ENCODE assay signal across 13 mouse cellular contexts in genomic region chr7:127919290-127919689, GRCm38 (mm10). TPM values are rescaled to one million over a fixed set of nuclear protein-coding genes. Genes with fewer than 3 reads are reported as not detected.
A peak's percentile ranks its signal among the peaks of the same experiment; 100 is the strongest.
DNase-seq lines count a peak whose midpoint lies in the region; ATAC-seq and TF ChIP-seq lines count a peak whose summit lies in the region.
"Had no signal": no experiment of that assay in that cellular context is flagged by ENCODE, and none has a peak within 500 bp of the region (broad histone marks: within the 10 kb centered on the region; RNA-seq: fewer than 3 reads in every experiment).

No protein-coding gene starts in this region.

- peak; percentile 36 for DNase-seq in kidney, adult 18-20 months
- no peak for DNase-seq in kidney, adult 11 months
- peak; percentile 44 for DNase-seq in thymus, postnatal 14 days
- no peak for DNase-seq in thymus, postnatal 36 days
- peak; percentile 59 for DNase-seq in stomach, postnatal 0 days (ENCODE audit: low spot score)
- DNase-seq: cerebellum, adult 11 months; gastrocnemius, postnatal 10 days had no signal

- H3K27me3 ChIP-seq in stomach, postnatal 0 days (ENCODE audit: control insufficient read depth, insufficient read depth, low read length): no peaks in the 10 kb centered on the region
- no peaks in the 10 kb centered on the region for H3K27me3 ChIP-seq in intestine, embryonic 16.5 days (replicated peaks; ENCODE audit: control insufficient read depth, insufficient read depth, low read length)
- H3K27me3 ChIP-seq in midbrain, embryonic 13.5 days: no peaks in the 10 kb centered on the region
- H3K27me3 ChIP-seq: embryonic facial prominence, embryonic 15.5 days had no signal

- no peaks in the 10 kb centered on the region; the same call in 1 of the 2 replicates for H3K36me3 ChIP-seq in stomach, postnatal 0 days (ENCODE audit: control insufficient read depth, insufficient read depth, low read length)
- H3K36me3 ChIP-seq in intestine, embryonic 16.5 days (ENCODE audit: control insufficient read depth, insufficient read depth, low read length): no peaks in the 10 kb centered on the region; the same call in 1 of the 2 replicates
- peaks cover 77% of the 10 kb centered on the region for H3K36me3 ChIP-seq in midbrain, embryonic 13.5 days

- no peak overlapping the region for H3K4me3 ChIP-seq in stomach, postnatal 0 days (ENCODE audit: low read depth, low read length)
- no peak overlapping the region for H3K4me3 ChIP-seq in intestine, embryonic 16.5 days (ENCODE audit: low read length)
- H3K4me3 ChIP-seq in midbrain, embryonic 13.5 days (replicated peaks): no peak overlapping the region
- H3K4me3 ChIP-seq: embryonic facial prominence, embryonic 15.5 days had no signal

- peak; percentile 43 for ATAC-seq in granulocyte monocyte progenitor cell, adult 5-6 weeks (replicated peaks; ENCODE audit: poor library complexity, severe bottlenecking)
- no peak for ATAC-seq in stomach, postnatal 0 days (ENCODE audit: low FRiP score, low TSS enrichment)
- no peak for ATAC-seq in intestine, embryonic 16.5 days
- ATAC-seq in midbrain, embryonic 13.5 days: no peak

- no peak overlapping the region for H3K27ac ChIP-seq in stomach, postnatal 0 days (replicated peaks)
- H3K27ac ChIP-seq in intestine, embryonic 16.5 days (ENCODE audit: low read length): no peak overlapping the region
- H3K27ac ChIP-seq in midbrain, embryonic 13.5 days: no peak overlapping the region
- H3K27ac ChIP-seq: embryonic facial prominence, embryonic 15.5 days; hindbrain, embryonic 14.5 days had no signal

- H3K9ac ChIP-seq in stomach, postnatal 0 days (ENCODE audit: low read length): no peak overlapping the region
- H3K9ac ChIP-seq in intestine, embryonic 16.5 days (ENCODE audit: low read depth, low read length): no peak overlapping the region
- H3K9ac ChIP-seq in midbrain, embryonic 13.5 days (replicated peaks): no peak overlapping the region
- H3K9ac ChIP-seq: embryonic facial prominence, embryonic 15.5 days; hindbrain, embryonic 14.5 days had no signal

- TF ChIP-seq EP300 in stomach, postnatal 0 days (optimal IDR thresholded peaks at IDR 0.05): no peak

- peak; percentile 64 for TF ChIP-seq CTCF in stomach, postnatal 0 days (IDR thresholded peaks at IDR 0.05; ENCODE audit: low read depth)

- WGBS in stomach, postnatal 0 days: 76% methylated on average over 7 of the region's 7 CpGs
- WGBS in intestine, embryonic 16.5 days: 79% methylated on average over 7 of the region's 7 CpGs
- 85% methylated on average over 7 of the region's 7 CpGs for WGBS in midbrain, embryonic 13.5 days

- H3K4me2 ChIP-seq in stomach, postnatal 0 days (replicated peaks; ENCODE audit: low read depth): no peak overlapping the region
- H3K4me2 ChIP-seq in intestine, embryonic 16.5 days (ENCODE audit: low read depth, low read length): no peak overlapping the region
- no peak overlapping the region for H3K4me2 ChIP-seq in midbrain, embryonic 13.5 days (replicated peaks)
- H3K4me2 ChIP-seq: embryonic facial prominence, embryonic 15.5 days; hindbrain, embryonic 14.5 days had no signal

- H3K4me1 ChIP-seq in stomach, postnatal 0 days (replicated peaks; ENCODE audit: control insufficient read depth, insufficient read depth): no peaks in the 10 kb centered on the region
- H3K4me1 ChIP-seq in intestine, embryonic 16.5 days (ENCODE audit: control insufficient read depth, insufficient read depth, low read length): peaks cover 14% of the 10 kb centered on the region
- no peaks in the 10 kb centered on the region for H3K4me1 ChIP-seq in midbrain, embryonic 13.5 days (replicated peaks)
- H3K4me1 ChIP-seq: embryonic facial prominence, embryonic 15.5 days had no signal

- H3K9me3 ChIP-seq in stomach, postnatal 0 days (ENCODE audit: control insufficient read depth, low read length): no peaks in the 10 kb centered on the region
- no peaks in the 10 kb centered on the region for H3K9me3 ChIP-seq in intestine, embryonic 16.5 days (ENCODE audit: control insufficient read depth, low read length)
- no peaks in the 10 kb centered on the region for H3K9me3 ChIP-seq in midbrain, embryonic 13.5 days
- H3K9me3 ChIP-seq: embryonic facial prominence, embryonic 15.5 days had no signal

RNA-seq across cellular contexts. Expression of gene Kat8, which starts 7.0 kb away (rescaled TPM):
- 20.4 and 25.0 TPM in 2 replicates for total RNA-seq in granulocyte monocyte progenitor cell, adult 5-6 weeks (2014; fragmentation: Nextera tagmentation)
- 18.1 and 21.0 TPM in 2 replicates for total RNA-seq in granulocyte monocyte progenitor cell, adult 5-6 weeks (2017)
- polyA plus RNA-seq in stomach, postnatal 0 days (2015; fragmentation: Nextera tagmentation; extraction: Ambion mirVana): 15.1 and 16.6 TPM in 2 replicates
- 27.3 and 29.2 TPM in 2 replicates for polyA plus RNA-seq in intestine, embryonic 16.5 days (2015; fragmentation: Nextera tagmentation; extraction: Ambion mirVana)
- polyA plus RNA-seq in midbrain, embryonic 13.5 days (2015; fragmentation: Nextera tagmentation; extraction: Ambion mirVana): 51.0 and 56.0 TPM in 2 replicates

RNA-seq across cellular contexts. Expression of gene Prss8, which starts 10.6 kb away (rescaled TPM):
- not detected in 2 replicates for total RNA-seq in granulocyte monocyte progenitor cell, adult 5-6 weeks (2014; fragmentation: Nextera tagmentation)
- 0.52 TPM in 1 of 2 replicates, not detected in the other for total RNA-seq in granulocyte monocyte progenitor cell, adult 5-6 weeks (2017)
- polyA plus RNA-seq in stomach, postnatal 0 days (2015; fragmentation: Nextera tagmentation; extraction: Ambion mirVana): 77.4 and 85.3 TPM in 2 replicates
- polyA plus RNA-seq in intestine, embryonic 16.5 days (2015; fragmentation: Nextera tagmentation; extraction: Ambion mirVana): 82.2 and 90.8 TPM in 2 replicates
- polyA plus RNA-seq in midbrain, embryonic 13.5 days (2015; fragmentation: Nextera tagmentation; extraction: Ambion mirVana): 0.20 and 0.35 TPM in 2 replicates
- total RNA-seq: gastrocnemius, postnatal 10 days had no signal

RNA-seq across cellular contexts. Expression of gene Bckdk, which starts 15.4 kb away (rescaled TPM):
- 63.3 and 78.0 TPM in 2 replicates for total RNA-seq in granulocyte monocyte progenitor cell, adult 5-6 weeks (2014; fragmentation: Nextera tagmentation)
- total RNA-seq in granulocyte monocyte progenitor cell, adult 5-6 weeks (2017): 38.6 and 50.5 TPM in 2 replicates
- 102 and 106 TPM in 2 replicates for polyA plus RNA-seq in stomach, postnatal 0 days (2015; fragmentation: Nextera tagmentation; extraction: Ambion mirVana)
- polyA plus RNA-seq in intestine, embryonic 16.5 days (2015; fragmentation: Nextera tagmentation; extraction: Ambion mirVana): 184 and 198 TPM in 2 replicates
- polyA plus RNA-seq in midbrain, embryonic 13.5 days (2015; fragmentation: Nextera tagmentation; extraction: Ambion mirVana): 74.7 and 74.8 TPM in 2 replicates

RNA-seq across cellular contexts. Expression of gene Vkorc1, which starts 23.9 kb away (rescaled TPM):
- total RNA-seq in granulocyte monocyte progenitor cell, adult 5-6 weeks (2014; fragmentation: Nextera tagmentation): 93.1 and 126 TPM in 2 replicates
- 24.9 and 69.4 TPM in 2 replicates for total RNA-seq in granulocyte monocyte progenitor cell, adult 5-6 weeks (2017)
- 123 and 130 TPM in 2 replicates for polyA plus RNA-seq in stomach, postnatal 0 days (2015; fragmentation: Nextera tagmentation; extraction: Ambion mirVana)
- polyA plus RNA-seq in intestine, embryonic 16.5 days (2015; fragmentation: Nextera tagmentation; extraction: Ambion mirVana): 260 and 261 TPM in 2 replicates
- polyA plus RNA-seq in midbrain, embryonic 13.5 days (2015; fragmentation: Nextera tagmentation; extraction: Ambion mirVana): 51.9 and 54.9 TPM in 2 replicates

RNA-seq across cellular contexts. Expression of gene Gm21974, which starts 24.0 kb away (rescaled TPM):
- not detected in 2 replicates for total RNA-seq in granulocyte monocyte progenitor cell, adult 5-6 weeks (2014; fragmentation: Nextera tagmentation)
- total RNA-seq in granulocyte monocyte progenitor cell, adult 5-6 weeks (2017): not detected in 2 replicates
- not detected in 2 replicates for polyA plus RNA-seq in stomach, postnatal 0 days (2015; fragmentation: Nextera tagmentation; extraction: Ambion mirVana)
- not detected in 2 replicates for polyA plus RNA-seq in intestine, embryonic 16.5 days (2015; fragmentation: Nextera tagmentation; extraction: Ambion mirVana)
- polyA plus RNA-seq in midbrain, embryonic 13.5 days (2015; fragmentation: Nextera tagmentation; extraction: Ambion mirVana): not detected in 2 replicates
- total RNA-seq: gastrocnemius, postnatal 10 days had no signal
- polyA plus RNA-seq: embryonic facial prominence, embryonic 15.5 days; hindbrain, embryonic 14.5 days; limb, embryonic 11.5 days had no signal

Comparison
In these comparisons a context has a peak if more than half of its experiments do, and no peak if none do; other contexts are left out.
1. DNase-seq: peak in kidney, adult 18-20 months (single experiment), thymus, postnatal 14 days (single experiment) and stomach, postnatal 0 days (single experiment); none in kidney, adult 11 months (single experiment) and thymus, postnatal 36 days (0 of 2).
2. RNA of gene Prss8, which starts 10.6 kb away (polyA plus RNA-seq): 82.2 to 90.8 TPM in intestine, embryonic 16.5 days and 77.4 to 85.3 TPM in stomach, postnatal 0 days; 0.20 to 0.35 TPM in midbrain, embryonic 13.5 days; every median in the first group is over 10 times any median in the second.